Mouse (Mus musculus) lung, adult 2 months (tissue): ENCODE results near the gene Ctnnb1.

Source experiments
- CTCF ChIP-seq: fragments of 200-500 bp; IDR thresholded peaks from 2 replicates; pipeline ENCODE4 v1.5.1; 2011; ENCODE audit warnings: mild to moderate bottlenecking, low read length, control low read depth; ENCODE audit not compliant: insufficient read depth
- POLR2A ChIP-seq: fragments of 200-500 bp; IDR thresholded peaks from 2 replicates; pipeline ENCODE4 v1.6.1; 2011; ENCODE audit warnings: low read depth, mild to moderate bottlenecking, control low read depth, low read length, borderline replicate concordance; ENCODE audit errors: extremely low read depth

DNA sequence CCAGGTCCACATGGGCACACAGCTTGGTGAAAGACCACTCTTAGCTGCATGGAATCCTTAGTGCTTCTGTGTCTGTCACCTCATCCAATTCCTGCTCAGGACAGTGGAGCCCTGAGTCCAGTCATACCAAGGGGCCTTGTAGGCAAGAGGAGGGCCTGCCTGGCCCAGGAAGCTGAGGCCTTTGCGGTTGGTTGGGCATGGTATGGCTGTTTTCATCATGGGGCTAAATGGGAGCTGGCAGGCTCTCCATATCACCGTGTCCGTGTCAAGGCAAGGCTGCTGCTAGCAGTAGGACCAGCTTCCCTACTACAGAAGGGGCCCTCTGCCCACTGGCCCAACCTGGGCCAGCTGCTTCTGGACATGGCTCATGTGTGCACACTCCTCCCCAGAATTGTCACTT lies 34.7 kb downstream of the Ctnnb1 start:
- no peak for TF ChIP-seq CTCF
- no peak for TF ChIP-seq POLR2A
